Mouse (Mus musculus): ENCODE measurements around the gene Spata18.

Gene Spata18

DNA sequence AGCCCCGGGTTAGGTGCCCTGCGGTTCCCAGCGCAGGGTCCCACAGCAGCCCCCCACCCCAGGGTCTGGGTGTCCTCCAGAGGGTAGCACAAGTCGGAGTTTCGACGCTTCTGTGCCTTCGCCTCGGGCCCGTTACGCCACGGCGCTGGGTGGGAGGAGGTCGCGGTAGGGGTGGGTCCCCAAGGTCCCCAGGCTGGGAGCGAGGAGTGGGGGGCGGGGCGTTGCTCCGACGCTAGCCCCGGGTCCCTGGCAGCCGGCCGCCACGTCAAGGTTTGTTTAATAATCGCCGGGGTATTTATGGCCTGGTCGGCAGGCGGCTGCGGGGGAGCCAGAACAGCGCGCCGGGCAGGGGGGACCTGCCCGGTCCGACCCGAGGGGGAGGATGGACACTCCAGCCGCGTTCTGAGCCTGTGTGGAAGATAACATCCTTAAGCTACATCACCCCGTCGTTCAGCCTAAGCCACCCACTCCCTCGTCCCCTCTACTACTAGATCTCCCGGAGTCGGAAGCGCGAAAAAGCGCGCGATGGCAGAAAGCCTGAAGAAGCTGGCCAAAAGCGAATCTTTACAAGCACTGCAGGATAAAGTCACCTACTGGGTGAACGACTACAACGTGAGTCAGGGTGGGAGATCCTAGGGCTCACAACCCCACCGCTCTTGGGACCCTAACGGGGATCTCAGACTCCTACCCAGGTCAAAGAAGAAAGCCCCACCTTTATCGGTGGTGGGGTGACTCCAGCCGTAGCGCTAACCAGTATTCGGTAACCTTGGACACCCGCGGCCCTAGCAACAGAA is at the start of gene Spata18:
Spata18 (plus strand) TSS at position 319 of the 794 bp plus-strand sequence.
- in situ Hi-C loops (cut with MboI; ENCODE audit: unreplicated experiment in 2 of 2), result no loop called here

- in situ Hi-C loops (cut with MboI; ENCODE audit: unreplicated experiment in 2 of 2), result no loop called here
These were observed 48.3 kb upstream of the Spata18 start for GRCm38 (mm10) chr5:73602865-73603264.

GRCm38 (mm10) chr5:73604542-73604941 is 46.6 kb upstream of the Spata18 start:
- in situ Hi-C loops (cut with MboI; ENCODE audit: unreplicated experiment in 2 of 2), result no loop called here

DNA sequence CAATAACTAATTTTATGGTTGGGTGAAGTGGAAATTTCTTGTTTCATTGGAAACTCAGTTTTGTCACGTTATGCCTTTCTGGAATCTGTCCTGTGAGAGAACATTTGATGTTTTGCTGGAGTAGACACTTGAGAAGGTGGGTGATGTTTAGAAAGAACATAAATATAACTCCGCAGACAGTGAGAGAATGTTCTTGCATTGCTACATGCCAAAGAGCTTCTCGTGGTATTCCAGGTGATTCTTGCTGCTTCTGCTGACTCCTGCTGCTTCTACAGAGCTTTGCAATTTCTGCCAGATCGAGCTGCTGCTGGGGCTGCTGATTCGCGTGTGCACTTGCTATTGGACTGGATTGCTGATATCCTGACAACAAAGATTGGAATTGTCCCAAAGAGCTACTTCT is 46.2 kb upstream of the Spata18 start:
- in situ Hi-C loops (cut with MboI; ENCODE audit: unreplicated experiment in 2 of 2), result no loop called here

DNA sequence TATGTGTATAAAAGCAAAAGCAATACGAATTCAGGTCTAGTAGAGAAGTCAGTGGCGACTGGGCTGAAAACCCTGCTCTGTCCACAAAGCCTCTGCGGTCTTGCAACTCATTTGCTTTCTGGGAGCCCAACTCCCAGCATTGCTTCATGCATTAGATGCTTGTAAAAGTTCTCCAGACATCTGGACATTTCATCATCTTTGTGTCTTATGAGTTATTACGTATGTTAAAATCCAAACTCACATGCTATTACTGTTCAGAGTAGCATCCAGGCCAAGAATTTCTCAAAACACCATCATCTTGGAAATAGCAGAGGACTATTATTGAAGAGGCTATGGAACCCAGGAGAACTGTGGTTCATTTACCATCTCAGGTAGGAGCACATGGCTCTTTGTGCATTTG is 40.1 kb upstream of the Spata18 start:
- in situ Hi-C loops (cut with MboI; ENCODE audit: unreplicated experiment in 2 of 2), result no loop called here

DNA sequence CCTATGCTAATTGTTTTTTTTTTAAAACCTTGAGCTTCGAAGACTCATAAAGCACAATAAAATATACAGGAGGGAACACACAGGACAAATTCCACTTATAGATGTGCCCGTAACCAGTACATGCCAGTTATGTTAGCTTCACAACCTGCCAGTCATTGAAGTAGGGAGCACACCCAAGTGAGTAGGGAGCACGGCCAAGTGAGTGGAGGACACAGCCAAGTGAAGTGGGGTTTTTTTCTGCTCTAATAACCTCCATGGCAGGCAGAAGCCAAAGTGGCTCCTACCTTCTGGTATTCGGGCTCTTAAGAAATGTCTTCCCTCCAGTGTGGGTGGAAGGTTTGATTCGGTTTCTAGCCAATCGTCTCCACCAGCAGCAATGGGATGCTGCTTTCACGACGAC is 37.9 kb upstream of the Spata18 start:
- in situ Hi-C loops (cut with MboI; ENCODE audit: unreplicated experiment in 2 of 2), result no loop called here

- in situ Hi-C loops (cut with MboI; ENCODE audit: unreplicated experiment in 2 of 2), result no loop called here
These were observed 36.0 kb upstream of the Spata18 start for GRCm38 (mm10) chr5:73615211-73615610.

- in situ Hi-C loops (cut with MboI; ENCODE audit: unreplicated experiment in 2 of 2), result no loop called here
These were observed 32.2 kb upstream of the Spata18 start for GRCm38 (mm10) chr5:73618969-73619368.

- in situ Hi-C loops (cut with MboI; ENCODE audit: unreplicated experiment in 2 of 2), result loop anchor here in 1 of 2 experiments (25.0 kb wide), 2 partner anchors 638 to 1537 kb away; partner anchors contain the start of gene Pdgfra
These were observed 25.7 kb upstream of the Spata18 start for GRCm38 (mm10) chr5:73625505-73625904.

DNA sequence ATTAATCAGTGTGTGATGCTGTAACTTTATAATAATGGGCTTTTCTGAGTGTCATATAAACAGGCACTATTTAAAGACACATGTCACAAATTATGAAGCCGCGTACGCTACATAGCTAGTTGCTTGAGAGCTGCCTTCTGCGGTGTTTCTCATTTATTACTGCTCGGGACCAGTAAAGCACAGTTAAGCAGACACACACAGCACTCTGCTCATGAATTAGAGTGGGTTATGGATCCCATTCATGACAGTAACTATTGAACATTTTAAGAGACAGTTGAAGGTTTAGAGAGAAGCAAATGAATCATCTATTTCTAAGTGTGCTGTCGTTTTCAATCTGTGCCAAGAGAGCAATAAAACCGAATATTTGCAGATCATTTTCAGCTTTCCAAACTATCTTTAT is 24.3 kb upstream of the Spata18 start:
- in situ Hi-C loops (cut with MboI; ENCODE audit: unreplicated experiment in 2 of 2), result loop anchor here in 1 of 2 experiments (25.0 kb wide), 2 partner anchors 640 to 1535 kb away; partner anchors contain the start of gene Pdgfra

DNA sequence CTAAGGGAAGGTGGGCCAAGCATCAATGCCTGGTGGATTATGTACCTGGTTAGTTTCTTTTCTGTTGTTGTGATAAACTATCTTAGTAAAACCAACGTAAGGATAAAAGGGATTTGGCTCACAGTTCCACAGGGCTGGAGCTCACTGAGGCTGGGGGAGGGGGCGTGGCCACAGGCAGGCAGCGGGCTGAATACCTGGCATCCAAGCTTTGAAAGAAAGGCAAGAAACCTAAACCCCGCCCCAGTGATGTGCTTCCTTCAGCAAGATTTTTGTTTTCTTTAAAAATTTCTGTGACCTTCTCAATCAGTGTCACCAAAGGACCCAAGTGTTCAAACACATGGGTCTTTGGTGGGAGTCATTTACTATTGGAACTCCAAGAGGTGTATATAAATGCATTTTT is 23.6 kb upstream of the Spata18 start:
- in situ Hi-C loops (cut with MboI; ENCODE audit: unreplicated experiment in 2 of 2), result loop anchor here in 1 of 2 experiments (25.0 kb wide), 2 partner anchors 640 to 1535 kb away; partner anchors contain the start of gene Pdgfra

DNA sequence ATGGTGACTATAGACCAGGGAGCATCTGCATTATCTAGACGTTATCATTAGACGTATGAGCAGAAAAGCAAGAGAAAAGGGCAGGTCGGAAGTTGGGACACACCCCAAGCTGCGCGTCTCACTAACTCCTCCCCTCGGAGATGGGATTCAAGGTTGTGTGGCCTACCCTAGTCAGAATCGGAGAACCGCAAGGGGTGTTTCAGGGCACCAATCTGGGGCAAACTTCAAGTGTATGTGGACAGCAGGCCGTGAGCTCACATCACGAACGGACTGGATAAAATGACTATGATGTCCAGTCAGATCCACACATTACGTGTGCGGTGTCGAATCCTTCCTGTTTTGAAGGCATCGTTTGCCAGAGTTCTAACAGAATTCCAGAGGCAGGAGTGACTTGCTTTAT is 23.2 kb upstream of the Spata18 start:
- in situ Hi-C loops (cut with MboI; ENCODE audit: unreplicated experiment in 2 of 2), result loop anchor here in 1 of 2 experiments (25.0 kb wide), 2 partner anchors 641 to 1534 kb away; partner anchors contain the start of gene Pdgfra

- in situ Hi-C loops (cut with MboI; ENCODE audit: unreplicated experiment in 2 of 2), result loop anchor here (10.0 to 25.0 kb wide), 3 partner anchors 643 to 1532 kb away; partner anchors contain the start of gene Pdgfra (in 1 of the 2)
These were observed 21.0 kb upstream of the Spata18 start for GRCm38 (mm10) chr5:73630141-73630540.

GRCm38 (mm10) chr5:73631001-73631558 is 20.1 kb upstream of the Spata18 start:
- in situ Hi-C loops (cut with MboI; ENCODE audit: unreplicated experiment in 2 of 2), result loop anchor here (10.0 to 25.0 kb wide), 3 partner anchors 644 to 1531 kb away; partner anchors contain the start of gene Pdgfra (in 1 of the 2)

- in situ Hi-C loops (cut with MboI; ENCODE audit: unreplicated experiment in 2 of 2), result loop anchor here (10.0 to 25.0 kb wide), 3 partner anchors 645 to 1530 kb away; partner anchors contain the start of gene Pdgfra (in 1 of the 2)
These were observed 18.9 kb upstream of the Spata18 start, which contains the start of gene Lrrc66 for GRCm38 (mm10) chr5:73632291-73632690. Lrrc66 (minus strand) TSS chr5:73632526.

DNA sequence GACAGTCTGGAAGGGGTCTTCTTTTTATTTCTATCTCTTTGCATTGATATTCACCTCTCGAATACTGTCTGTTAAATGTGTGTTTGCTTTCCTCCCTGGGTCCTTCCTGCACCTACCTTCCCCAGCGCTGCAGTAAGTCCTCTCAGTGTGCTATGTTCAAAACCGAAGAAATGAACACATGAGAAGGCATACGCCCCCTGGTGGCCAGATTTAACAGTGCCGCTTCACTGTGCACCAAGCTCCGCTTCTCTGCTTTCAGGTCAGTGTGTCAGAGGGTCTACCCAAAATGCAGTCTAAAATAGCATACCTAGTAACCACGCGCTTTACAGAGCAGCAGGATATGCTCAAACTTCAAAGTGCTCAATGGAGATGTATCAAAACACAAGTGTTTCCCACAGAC is 18.0 kb upstream of the Spata18 start:
- in situ Hi-C loops (cut with MboI; ENCODE audit: unreplicated experiment in 2 of 2), result loop anchor here (10.0 to 25.0 kb wide), 3 partner anchors 646 to 1529 kb away; partner anchors contain the start of gene Pdgfra (in 1 of the 2)

DNA sequence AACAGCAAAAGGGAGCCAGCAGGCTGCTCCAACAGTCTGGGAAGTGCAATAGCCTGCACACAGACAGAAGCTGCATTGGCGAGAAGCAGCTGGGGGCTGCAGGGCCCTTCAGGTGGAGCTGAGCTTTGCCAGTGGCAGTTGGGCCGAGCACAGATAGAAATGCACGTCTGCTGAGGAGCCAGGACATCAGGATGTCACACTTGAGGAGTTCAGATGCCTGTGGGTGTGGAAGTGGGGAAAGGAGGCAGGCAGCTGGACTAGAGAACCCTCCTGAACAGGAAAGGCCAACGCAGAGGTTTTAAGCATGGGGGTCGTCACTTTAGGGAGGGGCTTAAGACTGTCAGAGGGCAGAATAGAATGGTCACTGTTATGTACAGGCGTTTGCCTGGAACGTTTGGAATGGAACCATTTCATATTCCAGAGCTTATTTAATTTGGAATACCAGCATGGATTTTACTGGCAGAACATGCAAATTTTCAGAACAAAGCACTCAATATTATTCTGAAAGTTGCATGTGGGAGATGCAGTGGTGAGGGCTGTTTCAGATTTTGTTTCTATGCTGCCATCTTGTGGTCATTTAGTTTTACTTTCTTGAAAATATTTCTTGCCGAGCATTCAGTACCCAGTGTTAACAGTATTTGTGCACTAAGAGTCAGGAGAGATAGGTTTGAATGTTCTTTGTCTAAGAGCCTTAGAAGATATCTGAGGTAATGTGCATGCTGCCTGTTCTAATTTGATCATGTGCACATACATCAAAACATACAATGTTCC is 13.7 kb upstream of the Spata18 start:
- in situ Hi-C loops (cut with MboI; ENCODE audit: unreplicated experiment in 2 of 2), result loop anchor here (5.0 to 25.0 kb wide), 4 partner anchors 205 to 1525 kb away; partner anchors contain the start of gene Pdgfra (in 1 of the 2)

- in situ Hi-C loops (cut with MboI; ENCODE audit: unreplicated experiment in 2 of 2), result loop anchor here in 1 of 2 experiments (25.0 kb wide), 2 partner anchors 654 to 1521 kb away; partner anchors contain the start of gene Pdgfra
These were observed 10.1 kb upstream of the Spata18 start for GRCm38 (mm10) chr5:73641058-73641457.

DNA sequence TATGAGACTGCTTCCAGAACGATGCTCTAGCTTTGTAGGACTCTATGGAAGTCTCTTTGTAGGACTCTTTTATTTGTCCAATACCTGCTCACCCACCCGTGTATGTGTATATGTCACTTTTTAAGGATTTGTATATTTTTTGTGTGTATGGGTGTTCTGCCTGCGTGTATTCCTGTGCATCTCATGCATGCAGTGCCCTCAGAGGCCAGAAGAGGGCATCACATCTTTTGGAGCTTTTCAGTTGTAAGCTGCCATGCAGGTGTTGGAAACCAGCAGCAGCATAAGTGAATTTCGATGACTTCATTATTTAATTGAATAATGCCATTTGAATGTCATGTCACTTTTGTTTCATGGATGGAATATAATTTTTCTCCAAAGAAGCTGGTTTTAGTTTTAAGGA is 9.1 kb upstream of the Spata18 start:
- in situ Hi-C loops (cut with MboI; ENCODE audit: unreplicated experiment in 2 of 2), result loop anchor here in 1 of 2 experiments (25.0 kb wide), 2 partner anchors 655 to 1520 kb away; partner anchors contain the start of gene Pdgfra

DNA sequence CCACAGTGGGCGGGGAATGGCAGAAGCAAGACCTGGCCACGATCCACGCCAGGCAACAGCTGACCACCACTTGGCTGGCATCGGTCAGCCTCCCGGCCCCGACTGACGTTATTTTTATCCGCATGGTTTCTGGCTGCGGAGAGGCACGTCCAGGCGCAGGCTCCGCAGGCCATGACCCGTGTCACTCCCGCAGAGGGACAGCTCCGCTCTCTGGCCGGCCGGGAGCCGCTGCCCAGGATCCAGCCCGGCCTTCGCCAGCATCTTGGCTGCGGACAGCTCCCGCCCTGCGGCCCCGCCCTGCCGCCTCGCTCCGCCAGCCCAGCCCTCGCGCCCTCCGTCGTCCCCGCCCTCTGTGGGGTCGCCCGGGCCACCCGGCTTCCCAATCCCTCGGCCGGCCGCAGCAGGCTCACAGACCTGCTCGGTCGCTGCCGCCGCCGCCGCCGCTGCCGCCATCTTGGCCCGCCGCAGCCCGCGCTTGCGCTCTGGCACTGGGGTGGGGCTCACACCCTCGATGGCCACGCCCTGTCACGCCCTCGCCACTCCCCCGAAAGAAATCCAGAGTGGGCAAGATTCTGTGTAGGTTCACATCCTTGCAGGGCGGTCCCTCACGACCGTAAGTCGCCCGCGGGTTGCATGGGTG is 3.8 kb upstream of the Spata18 start, which contains the start of gene Sgcb:
Sgcb (minus strand) TSS at position 530 of the 640 bp plus-strand sequence.
- in situ Hi-C loops (cut with MboI; ENCODE audit: unreplicated experiment in 2 of 2), result loop anchor here in 1 of 2 experiments (25.0 kb wide), 2 partner anchors 660 to 1515 kb away; partner anchors contain the start of gene Pdgfra

All from v-Abl transformed pro-B cells (cell line).